Comparison of ENCODE assay signal across 8 mouse cellular contexts in genomic region chr12:54352963-54353606, GRCm38 (mm10).
DNase-seq lines count a peak whose midpoint lies in the region; ATAC-seq lines count a peak whose summit lies in the region.

No protein-coding gene starts in this region.

- ATAC-seq in inflammation-experienced regulatory T-cells, adult 6 months: peak; percentile 78

- peak; percentile 5 for DNase-seq in adrenal gland, adult 2 months
- no peak for DNase-seq in adrenal gland, adult 8-10 months
- peak; percentile 12 for DNase-seq in urinary bladder, postnatal 25 days (ENCODE audit: low spot score)
- no peak for DNase-seq in urinary bladder, postnatal 4 days (ENCODE audit: low spot score in 2 of 2)
- peak; percentile 41 to 54 for DNase-seq in left cerebral cortex, postnatal 25 days (ENCODE audit: low spot score in 2 of 2)
- DNase-seq in right cerebral cortex, postnatal 4 days: peak; percentile 41
- DNase-seq in urinary bladder, postnatal 14 days (ENCODE audit: low spot score): no peak

- intact Hi-C loops in left cerebral cortex, postnatal 25 days (cut with DNase I): loop anchor here (2.0 to 5.0 kb wide), 3 partner anchors 136 to 254 kb away; partner anchors contain the start of gene Egln3

Comparison
In these comparisons a context has a peak if more than half of its experiments do, and no peak if none do; other contexts are left out.
1. DNase-seq: peak in adrenal gland, adult 2 months (single experiment), urinary bladder, postnatal 25 days (single experiment), left cerebral cortex, postnatal 25 days (2 of 2) and right cerebral cortex, postnatal 4 days (single experiment); none in adrenal gland, adult 8-10 months (single experiment), urinary bladder, postnatal 4 days (0 of 2) and urinary bladder, postnatal 14 days (single experiment).